Mouse (Mus musculus) right cerebral cortex, postnatal 25 days (tissue): ENCODE data around the gene Fbxo27.
A peak's percentile ranks its signal among the peaks of the same experiment; 100 is the strongest.
"Not testable (repeated sequence)": the region's sequence is repeated elsewhere in the genome, so short reads cannot be mapped to it uniquely, and the experiment has no call there.

Experiments used
- DNase-seq: peaks from one replicate; pipeline ENCODE4 v3.0.0; 2022

The Fbxo27 gene

DNA sequence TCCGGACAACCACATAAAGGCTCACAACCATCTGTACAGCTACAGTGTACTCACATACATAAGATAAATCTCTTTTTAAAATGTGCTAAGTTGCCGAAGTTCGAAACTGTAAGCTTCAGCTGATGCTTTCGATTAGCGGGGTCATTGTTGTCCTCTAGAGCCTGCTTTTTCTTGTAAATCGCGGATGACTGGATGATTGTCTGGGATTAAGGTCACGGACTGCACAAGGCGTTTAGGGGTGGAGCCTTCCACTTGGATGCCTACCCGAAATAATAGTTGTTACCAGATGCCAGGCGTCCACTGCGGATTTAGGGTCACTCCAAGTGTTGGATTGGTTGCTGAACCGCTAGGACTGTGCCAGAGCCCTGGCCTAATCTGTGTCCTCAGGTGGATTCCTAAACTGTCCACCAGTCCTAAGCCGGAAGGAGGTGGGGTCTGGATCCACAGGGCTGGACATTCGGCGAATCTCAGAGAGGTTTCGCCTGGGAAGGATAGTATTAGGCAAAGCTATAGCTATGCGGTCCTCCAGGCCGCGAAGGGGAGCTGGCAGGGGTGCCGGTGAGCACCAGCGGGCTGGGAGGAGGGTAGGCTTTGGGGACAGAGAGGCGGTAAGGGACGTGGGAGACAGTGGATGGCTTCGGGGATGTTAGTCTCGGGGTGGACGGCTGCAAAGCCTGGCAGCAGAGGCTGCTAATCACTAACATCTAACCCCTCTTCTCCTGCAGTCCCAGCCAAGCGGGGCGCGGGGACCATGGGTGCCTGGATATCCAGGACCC is at the start of gene Fbxo27:
Fbxo27 (plus strand) TSS at position 305 of the 776 bp plus-strand sequence.
- DNase-seq, result peak; percentile 58

DNA sequence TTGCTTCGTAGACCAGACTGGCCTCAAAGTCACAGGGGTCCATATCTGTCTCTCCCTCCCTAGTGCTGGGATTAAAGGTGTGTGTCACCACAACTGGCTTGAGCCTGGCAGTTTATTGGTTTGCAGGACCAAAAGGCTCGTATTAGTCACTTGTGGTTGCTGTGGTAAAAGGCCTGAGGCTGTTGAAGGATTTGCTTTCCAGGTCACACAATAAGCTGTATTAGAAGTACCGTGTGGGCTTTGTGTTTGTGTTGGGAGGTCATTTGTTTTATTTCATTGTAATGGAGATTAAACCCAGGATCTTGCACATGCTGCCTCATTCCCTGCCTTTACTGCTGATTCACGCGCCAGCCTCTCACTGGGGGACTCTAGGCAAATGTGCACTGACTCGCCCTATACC is 47.3 kb upstream of the Fbxo27 start:
- DNase-seq, result no peak

DNA sequence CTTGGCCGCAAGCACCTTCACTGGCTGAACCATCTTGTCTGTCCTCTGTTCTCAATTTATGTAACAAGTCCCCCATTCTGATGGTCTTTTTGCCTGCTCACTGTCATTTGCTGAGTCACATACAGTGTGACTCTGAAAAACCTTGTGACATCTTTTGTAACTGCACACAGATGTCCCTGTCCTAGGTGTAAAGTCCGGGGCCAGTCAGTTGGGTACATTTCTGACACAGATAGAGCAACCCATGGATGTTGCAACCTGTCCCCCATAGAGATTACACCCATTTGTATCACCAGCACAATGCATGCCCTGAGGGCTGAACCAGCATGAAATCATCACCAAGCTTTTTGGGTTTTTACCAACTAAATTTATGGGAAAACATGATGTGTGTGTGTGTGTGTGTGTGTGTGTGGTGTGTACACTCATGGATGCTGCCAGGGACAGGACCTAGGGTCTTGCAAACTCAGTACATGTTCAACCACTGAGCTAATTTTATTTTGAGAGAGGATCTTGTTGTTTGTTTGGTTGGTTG is 46.6 kb upstream of the Fbxo27 start:
- DNase-seq, result no peak

DNA sequence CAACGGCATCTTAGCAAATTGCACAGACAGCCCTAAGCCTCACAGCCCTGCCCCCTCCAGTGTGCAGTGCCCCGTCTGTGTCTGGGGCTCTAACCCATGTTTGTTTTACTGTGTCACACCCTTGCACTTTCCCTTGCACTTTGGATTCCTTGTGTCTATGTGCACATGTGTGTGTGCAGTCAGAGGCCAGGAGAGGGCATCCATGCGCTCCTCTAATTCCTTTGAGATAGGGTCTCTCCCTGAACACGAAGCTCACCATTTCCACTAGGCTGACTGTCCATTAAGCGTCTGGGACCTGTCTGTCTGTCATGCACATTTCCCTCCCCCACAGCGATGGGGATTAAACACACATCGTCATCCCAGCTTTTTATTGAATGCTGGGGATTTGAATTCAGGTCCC is 45.6 kb upstream of the Fbxo27 start:
- DNase-seq, result no peak

DNA sequence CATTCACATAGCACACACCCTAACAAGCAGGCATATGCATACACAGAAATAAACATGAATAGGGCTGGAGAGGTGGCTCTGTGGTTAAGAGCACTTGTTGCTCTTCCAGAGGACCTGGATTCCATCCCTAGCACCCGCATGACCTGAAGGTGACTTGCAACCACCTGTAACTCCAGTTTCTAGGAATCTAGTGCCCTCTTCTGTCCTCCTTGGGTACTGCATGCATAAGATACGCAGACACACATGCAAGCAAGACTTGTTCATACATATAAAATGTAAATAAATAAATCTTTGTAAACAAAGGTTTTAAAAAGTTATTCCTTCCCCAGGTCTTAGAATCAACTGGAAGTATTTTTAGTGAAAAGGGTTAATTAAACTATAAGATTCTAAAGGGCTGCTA is 41.5 kb upstream of the Fbxo27 start:
- no peak for DNase-seq

DNA sequence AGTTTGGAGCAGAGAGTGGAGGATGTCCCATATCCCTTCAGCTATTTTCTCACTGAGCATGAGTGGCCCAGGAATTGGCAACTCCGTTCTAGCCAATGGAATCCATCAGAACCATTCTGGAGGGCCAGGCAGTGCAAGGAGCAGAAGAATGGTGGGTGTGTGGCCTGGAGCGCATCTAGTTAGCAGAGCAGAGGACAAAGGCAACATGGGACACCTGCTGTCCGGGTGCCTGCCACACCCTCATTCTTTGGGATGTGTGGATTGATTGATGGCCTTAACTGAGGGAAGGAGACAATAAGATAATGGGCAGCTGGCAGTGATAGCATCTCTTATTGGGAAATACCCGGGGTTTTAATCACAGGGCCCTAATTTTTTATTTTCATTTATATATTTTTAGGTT is 36.2 kb upstream of the Fbxo27 start:
- DNase-seq, result no peak

DNA sequence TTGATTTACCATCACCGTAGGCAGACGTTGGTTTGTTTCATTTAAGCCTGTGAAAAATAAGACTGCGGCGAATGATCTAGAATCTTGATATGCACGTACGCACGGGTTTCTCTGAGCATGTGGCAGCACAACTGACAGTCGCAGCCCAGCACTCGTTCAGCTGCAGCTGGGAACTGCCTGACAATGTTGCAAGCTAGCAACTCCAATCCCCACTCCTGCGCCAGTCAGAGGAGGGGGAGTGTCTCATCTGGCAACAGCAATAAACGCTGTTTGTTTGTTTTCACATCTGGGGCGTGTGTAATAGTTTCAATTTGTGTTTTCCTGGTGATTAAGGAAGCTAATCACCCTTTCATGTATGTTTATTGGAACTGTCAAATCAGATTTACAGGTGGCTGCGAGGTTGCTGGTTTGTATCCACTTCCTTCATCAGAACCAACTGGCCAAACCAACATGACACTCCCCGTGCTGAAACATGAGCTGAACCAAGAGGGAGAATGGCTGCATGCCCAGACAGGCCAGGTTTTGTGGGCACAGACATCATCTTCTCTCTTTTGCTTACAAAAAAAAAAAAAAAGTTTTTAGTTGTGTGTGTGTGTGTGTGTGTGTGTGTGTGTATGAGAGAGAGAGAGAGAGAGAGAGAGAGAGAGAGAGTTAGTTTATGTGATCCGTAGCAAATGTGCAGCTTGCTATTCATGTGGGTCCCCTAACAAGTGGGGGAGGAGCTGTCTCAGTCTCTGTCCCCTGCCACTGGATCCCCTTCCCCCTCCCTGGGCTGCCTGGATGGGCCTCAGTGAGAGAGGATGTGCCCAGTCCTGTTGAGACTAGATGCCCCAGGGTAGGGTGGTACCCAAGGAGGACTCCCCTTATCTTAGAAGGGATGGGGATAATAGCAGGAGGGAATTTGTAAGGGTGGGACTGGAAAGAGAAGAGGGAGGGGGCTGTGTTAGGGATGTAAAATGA is 26.7 kb upstream of the Fbxo27 start:
- DNase-seq, result no peak

DNA sequence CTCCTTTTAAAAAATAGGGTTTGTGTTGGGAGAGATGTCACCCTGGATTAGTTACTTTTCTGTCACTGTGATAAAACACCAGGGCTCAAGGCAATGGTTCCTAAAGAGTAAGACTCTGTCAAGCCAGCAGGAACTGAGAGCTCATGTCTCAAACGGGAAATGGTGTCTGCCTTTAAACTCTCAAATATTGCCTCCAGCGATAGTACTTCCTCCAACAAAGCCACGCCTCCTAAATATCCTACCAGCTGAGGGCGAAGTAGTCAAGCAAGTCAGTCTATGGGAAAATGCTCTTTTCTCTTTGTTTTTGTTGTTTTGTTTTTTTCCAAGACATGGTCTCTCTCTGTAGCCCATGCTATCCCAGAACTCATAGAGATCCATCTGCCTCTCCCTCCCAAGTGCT is 21.5 kb upstream of the Fbxo27 start:
- DNase-seq, result no peak

DNA sequence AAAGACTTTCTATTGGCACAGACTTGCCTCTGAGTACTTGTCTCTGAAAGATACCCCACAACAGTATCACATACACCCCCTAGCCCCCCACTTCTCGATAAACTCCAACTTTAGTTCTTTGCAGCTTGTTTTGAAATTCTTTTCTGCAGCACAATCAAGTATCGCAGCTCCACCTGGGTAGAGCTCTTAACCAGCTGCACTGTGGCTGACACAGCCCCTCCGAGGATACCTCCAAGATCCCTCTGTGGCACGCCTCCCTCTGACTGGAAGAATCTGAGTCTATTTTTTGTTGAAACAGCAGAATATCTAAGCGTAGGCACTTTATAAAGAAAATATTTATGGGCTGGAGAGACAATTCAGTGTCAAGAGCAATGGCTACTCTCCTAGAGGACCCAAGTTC is 20.4 kb upstream of the Fbxo27 start:
- no peak for DNase-seq

DNA sequence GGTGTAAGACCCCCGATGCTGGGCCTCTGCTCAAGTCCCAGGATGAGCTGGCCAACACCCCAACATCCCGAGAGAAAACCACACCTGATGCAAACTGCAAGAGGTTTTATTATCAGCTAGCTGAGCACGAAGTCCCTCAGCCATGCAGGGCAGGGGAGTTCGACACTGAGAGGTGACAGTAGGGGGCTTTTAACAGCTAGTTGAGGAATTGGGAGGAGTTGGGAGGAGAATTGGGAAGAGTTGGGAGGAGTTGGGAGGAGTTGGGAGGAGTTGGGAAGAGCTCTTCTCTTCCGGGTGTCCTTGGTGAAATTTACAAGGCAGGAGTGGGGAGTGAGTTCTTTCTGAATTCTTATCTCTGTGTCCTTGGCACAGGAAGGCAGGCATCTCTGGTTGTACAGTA is 19.9 kb upstream of the Fbxo27 start:
- not testable (repeated sequence) for DNase-seq

DNA sequence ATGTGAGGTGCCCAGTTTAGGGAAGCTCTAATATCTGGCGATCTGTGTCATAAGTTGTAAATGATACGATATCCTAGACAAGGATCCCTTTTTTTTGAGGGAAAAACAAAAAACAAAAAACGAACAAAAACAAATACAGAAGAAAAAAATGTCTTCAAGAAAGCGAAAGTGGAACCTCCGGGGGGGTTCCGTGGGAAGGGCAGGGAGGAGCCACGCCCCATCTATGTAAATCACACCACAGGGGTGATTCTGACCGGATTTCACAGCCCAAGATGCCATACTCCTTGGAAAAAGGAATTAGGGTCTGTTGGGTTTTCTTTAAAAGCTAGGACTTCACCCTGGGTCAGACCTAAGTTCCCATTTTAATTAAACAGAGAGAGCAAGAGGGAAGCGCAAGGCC is 17.7 kb upstream of the Fbxo27 start:
- no peak for DNase-seq

DNA sequence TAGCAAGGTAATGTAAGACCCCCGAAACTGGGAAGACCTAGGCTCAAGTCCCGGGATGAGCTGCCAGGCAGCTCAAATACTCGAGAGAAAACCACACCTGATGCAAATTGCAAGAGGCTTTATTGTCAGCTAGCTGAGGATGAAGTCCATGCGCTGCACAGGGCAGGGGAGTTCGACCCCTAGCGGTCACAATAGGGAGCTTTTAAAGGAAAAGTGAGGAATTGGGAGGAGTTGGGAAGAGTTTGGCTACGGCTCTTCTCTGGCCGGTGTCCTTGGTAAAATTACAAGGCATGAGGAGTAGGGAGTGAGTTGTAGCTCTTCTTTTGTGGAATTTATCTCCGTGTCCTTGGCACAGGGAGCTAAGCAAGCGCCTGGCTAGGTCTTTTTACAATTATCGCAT is 16.9 kb upstream of the Fbxo27 start:
- DNase-seq, result no peak

DNA sequence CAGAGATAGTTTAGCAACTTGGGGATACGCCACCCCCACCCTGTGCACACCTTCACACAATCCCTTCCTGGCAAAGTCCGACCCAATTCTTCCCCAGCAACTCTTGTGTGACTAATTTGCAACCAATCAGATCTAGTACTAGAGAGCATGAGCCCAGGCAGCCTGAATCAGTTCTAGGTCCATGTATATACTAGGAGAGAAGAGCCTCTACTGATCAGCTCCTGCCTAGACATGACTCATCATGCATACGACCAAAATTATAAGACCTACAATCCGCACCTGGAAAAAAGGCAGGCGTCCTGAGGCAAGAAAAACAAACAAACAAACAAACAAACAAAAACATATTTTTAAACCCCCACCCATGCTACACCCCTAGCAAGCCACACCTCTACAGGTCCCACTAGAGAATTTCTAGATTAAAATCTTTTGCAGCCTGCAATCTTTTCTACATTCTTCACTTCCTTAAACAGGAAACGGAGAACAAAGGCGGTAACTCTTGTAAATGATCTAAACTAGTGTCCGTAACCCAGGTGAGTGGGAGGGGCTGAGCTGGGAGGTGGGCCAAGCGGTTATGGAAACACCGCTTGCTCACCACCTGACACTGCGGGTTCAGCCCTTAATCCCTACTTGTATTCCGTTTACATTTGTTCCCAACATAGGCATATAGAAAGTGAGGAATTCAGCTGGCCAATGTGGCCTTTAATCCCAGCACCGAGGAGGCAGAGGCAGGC is 15.7 kb upstream of the Fbxo27 start:
- DNase-seq, result no peak

DNA sequence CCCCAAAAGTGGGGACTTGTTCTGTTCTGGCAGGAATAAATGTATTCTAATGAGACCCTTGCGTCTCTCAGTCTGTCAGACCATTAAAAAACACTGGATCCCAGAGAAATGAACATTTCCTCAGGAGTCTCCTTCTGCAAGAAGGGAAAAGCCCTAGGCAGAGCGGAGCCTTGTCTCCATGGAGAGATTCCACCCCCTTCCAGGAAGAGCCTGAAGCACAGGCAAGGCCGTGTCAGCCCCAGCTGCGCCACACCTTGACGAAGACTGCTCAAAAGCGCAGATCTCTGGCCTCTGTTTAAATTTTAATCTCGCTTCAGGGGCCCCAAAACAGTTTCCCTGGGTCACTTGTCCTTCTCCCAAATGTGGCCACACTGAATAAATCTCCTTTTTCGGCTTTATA is 15.0 kb upstream of the Fbxo27 start:
- DNase-seq, result no peak

DNA sequence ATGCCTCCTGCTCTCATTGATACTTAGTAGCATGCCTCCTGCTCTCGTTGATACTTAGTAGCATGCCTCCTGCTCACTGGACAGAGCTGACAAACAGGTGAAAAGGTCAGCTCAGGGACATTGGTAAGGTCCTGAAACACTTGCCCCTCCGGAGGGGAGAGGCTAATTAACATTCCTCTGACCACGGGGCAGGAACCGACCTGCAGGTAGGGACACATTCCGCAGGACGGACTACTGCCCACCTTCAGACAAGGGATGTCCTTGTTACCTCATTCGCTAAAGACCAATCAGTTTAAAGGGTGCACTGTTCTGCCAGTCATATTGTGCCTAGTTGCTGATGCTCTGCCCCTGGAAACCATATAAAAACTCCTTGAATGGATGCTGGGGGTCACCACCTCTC is 1.6 kb upstream of the Fbxo27 start:
- DNase-seq, result no peak

DNA sequence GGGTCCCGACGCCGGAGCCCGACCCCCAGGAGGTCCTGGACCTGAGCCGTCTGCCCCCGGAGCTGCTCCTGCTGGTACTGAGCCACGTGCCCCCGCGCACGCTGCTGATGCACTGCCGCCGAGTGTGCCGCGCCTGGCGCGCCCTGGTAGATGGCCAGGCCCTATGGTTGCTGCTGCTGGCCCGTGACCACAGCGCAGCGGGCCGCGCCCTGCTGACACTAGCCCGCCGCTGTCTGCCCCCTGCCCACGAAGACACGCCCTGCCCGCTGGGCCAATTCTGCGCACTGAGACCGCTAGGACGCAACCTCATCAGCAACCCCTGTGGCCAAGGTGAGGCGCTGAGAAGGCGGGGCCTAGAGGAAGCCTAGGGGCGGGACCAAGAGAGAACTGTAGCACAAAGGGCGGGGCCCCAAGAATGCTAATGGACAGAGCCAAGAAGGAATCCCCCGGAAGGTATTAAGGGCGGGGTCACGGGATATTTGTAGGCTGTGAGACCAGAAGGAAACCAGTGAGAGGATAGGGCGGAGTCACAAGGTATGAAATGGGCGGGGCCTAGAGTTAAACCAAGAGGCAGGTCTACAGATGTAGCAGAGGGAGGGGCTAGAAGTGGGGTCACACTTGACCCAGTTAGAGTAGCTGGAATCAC is 795 bp downstream of the Fbxo27 start:
- DNase-seq, result peak; percentile 82

DNA sequence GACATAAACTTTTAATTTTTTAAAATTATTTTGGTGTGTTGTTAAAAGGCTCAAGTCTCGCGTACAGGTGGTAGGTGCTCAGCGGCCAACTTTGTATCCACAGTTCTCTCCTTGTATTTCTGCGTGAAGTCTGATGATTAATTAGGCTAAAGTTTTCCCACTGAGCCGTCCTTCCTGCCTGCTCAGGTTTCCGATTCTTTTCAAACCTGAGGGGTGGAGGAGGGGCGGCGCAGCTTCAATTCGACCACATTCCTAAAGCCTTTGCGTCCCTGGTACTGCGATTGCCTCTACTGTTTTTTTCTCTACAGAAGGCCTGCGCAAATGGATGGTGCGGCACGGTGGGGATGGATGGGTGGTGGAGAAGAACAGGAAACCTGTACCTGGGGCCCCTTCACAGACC is 1.8 kb downstream of the Fbxo27 start:
- no peak for DNase-seq

DNA sequence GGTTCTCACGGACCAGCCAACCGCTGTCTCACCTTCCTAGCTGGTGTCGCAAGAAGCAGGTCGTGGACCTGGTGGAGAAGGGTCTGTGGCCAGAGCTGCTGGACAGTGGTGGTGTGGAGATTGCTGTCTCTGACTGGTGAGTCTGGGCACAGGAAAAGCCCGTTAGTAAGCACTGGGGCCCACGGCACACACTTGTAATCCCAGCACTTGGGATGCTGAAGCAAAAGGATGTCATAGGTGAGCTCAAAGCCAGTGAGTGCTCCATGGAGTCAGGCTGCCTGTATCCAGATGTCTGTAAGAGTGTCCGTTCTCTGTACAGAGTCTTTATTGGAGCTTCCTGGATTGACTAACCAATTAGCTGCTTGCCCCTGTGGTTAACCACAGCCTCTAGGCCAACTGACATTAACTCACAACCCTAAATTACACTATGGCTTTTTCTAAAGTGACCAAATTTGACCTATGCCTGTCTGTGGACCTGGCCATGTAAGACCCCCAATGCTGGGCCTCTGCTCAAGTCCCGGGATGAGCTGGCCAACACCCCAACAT is 2.4 kb downstream of the Fbxo27 start:
- no peak for DNase-seq

DNA sequence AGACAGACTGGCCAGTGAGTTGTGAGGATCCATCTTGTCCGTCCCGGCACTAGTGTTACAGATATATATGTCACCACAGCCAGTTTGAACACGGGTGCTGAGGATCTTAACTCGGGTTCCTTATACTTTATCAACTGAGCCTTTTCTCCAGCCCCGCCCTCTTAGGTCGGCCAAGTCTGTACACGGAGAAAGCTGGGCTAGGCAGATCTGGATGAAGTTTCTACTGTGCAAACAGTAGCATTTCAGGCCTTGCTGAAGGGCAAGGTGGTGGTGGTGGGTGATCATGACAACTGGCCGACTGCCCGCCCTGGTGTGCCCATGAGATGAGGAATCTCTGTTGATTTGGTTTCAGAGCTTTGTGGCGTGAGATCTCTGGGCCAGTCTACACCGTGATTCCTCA is 4.6 kb downstream of the Fbxo27 start:
- DNase-seq, result no peak

DNA sequence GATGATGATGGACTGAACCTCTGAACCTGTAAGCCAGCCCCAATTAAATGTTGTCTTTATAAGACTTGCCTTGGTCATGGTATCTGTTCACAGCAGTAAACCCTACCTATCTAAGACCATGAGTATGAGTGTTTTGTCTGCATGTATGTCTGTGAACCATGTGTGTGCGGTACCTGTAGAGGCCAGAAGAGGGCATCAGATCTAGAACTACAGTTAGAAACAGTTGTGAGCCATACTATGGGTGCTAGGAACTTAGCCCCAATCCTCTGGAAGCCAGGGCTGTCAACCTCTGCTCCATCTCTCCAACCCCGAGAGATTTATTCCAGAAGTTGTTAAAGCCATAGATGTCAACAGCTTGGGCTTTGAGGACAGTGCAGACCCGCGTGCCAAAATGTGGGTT is 7.6 kb downstream of the Fbxo27 start:
- no peak for DNase-seq

DNA sequence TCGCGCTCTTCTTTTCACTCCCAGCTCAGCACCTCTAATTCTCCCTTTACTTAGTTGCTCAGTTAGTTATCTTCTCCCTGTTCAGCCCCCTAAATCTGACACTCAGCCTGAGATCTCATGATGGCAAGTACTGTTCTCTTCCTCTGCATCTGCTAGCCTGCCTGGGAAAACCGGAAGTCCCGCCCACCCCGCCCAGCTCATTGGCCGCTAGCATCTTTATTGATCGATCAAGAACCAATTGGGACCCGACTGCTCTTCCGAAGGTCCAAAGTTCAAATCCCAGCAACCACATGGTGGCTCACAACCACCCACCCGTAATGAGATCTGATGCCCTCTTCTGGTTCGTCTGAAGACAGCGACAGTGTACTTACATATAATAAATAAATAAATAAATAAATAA is 8.7 kb downstream of the Fbxo27 start:
- DNase-seq, result not testable (repeated sequence)

DNA sequence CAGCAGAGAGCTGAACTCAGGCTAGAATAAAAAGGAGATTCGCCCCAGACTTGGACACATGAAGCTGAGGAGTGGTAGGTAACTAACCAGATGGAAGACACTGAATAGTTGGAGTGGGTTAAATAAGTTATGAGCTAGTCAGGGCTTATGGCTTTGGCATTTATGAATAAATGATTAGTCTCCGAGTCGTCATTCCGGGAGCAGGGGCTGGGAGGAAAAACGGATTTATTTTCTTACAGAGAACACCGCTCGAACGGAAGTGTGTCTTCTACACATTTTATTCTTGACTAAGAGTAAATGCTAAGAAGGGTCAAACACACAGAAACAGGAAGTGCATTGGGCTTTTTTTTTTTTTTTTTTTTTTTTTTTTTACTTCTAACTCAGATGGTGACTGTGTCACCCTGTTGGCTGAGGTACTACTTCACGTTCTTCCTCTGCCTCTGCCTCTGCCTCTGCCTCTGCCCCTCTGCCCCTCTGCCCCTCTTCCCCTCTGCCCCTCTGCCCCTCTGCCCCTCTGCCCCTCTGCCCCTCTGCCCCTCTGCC is 10.0 kb downstream of the Fbxo27 start:
- no peak for DNase-seq
